Mouse (Mus musculus) kidney, postnatal 0 days (tissue): ENCODE results near the gene Shank2. TPM values are rescaled to one million over a fixed set of nuclear protein-coding genes. Genes with fewer than 3 reads are reported as not detected.
A peak's percentile ranks its signal among the peaks of the same experiment; 100 is the strongest.

ENCODE experiments used
- ATAC-seq: fragments of 200-750 bp; cut with Nextera tagmentation; replicated peaks from 2 replicates; pipeline ENCODE4 v1.8.0; 2017; ENCODE audit warnings: low read depth, moderate number of reproducible peaks, moderate TSS enrichment, moderate library complexity; ENCODE audit not compliant: low FRiP score
- DNase-seq: peaks from one replicate; pipeline ENCODE4 v3.0.0-alpha.2; 2016; ENCODE audit warnings: low spot score
- H3K27ac ChIP-seq: fragments of 300-500 bp; sonication (generic); 2 replicates; pipeline ENCODE4 v1.5.1; 2014; ENCODE audit warnings: mild to moderate bottlenecking
- H3K27me3 ChIP-seq: fragments of 300-500 bp; sonication (generic); 2 replicates; pipeline ENCODE4 v1.6.1; 2014; ENCODE audit warnings: low read length, mixed read lengths; ENCODE audit not compliant: insufficient read depth
- H3K36me3 ChIP-seq: fragments of 300-500 bp; sonication (generic); 2 replicates; pipeline ENCODE4 v1.6.1; 2014; ENCODE audit warnings: low read length, mixed read lengths; ENCODE audit not compliant: insufficient read depth
- H3K4me1 ChIP-seq: fragments of 300-500 bp; sonication (generic); replicated peaks from 2 replicates; pipeline ENCODE4 v1.6.1; 2014; ENCODE audit warnings: antibody characterized with exemption, low read length, mixed read lengths; ENCODE audit not compliant: insufficient read depth
- H3K4me2 ChIP-seq: fragments of 300-500 bp; sonication (generic); 2 replicates; pipeline ENCODE4 v1.6.1; 2014; ENCODE audit warnings: mild to moderate bottlenecking, low read length, moderate library complexity, mixed read lengths
- H3K4me3 ChIP-seq: fragments of 300-500 bp; sonication (generic); replicated peaks from 2 replicates; pipeline ENCODE4 v1.5.1; 2014; ENCODE audit warnings: low read depth, low read length
- H3K9ac ChIP-seq: fragments of 300-500 bp; sonication (generic); 2 replicates; pipeline ENCODE4 v1.6.1; 2014; ENCODE audit warnings: low read depth, low read length
- H3K9me3 ChIP-seq: fragments of 300-500 bp; sonication (generic); replicated peaks from 2 replicates; pipeline ENCODE4 v1.6.1; 2016; ENCODE audit warnings: low read length, inconsistent platforms, mixed read lengths
- CTCF ChIP-seq: IDR thresholded peaks from 2 replicates; pipeline ENCODE4 v1.5.1; 2016; ENCODE audit warnings: antibody characterized with exemption, low read depth, mild to moderate bottlenecking, moderate library complexity
- WGBS: fragments of 180-500 bp; shearing (Covaris S2); extraction: QIAGEN DNeasy Blood & Tissue Kit; methylation state at CpG from one replicate; pipeline ENCODE4 v1.1.7; 2014; 5-methylcytosine and 5-hydroxymethylcytosine counted together
- polyA plus RNA-seq: library from polyadenylated mRNA; unstranded; fragments of >200 nt; fragmentation: Nextera tagmentation; extraction: Ambion mirVana; gene quantifications from 2 replicates; pipeline ENCODE4 v1.2.1, GENCODE M21; 2015

Shank2 gene
- polyA plus RNA-seq, 1 experiment from 2014 or later, result 2.6 TPM

DNA sequence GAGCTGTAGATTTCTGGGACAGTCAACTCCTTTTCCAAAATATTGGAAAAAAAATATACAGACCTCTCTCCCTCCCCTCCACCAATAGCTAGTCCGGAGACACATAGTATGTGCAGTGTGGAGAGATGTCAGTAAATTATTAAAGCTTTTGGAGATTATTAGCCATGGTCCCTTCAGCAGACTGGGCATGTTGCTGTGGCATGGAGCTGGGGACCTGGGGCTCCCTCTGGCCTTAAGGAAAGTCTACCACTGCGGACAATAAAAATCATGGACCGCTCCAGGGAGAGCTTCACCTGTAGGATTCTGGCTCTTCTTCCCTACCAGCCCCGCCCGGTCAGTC lies 24.3 kb upstream of the Shank2 start:
- H3K27me3 ChIP-seq, result peaks cover 23% of the 10 kb centered on the region
- WGBS, result 10% methylated on average over 5 of the region's 5 CpGs
- TF ChIP-seq CTCF, result no peak
- peak overlapping the region; percentile 48 for H3K4me3 ChIP-seq
- 0 out of 2 replicates have a peak, but pooled peaks cover 3% of the 10 kb centered on the region for H3K4me1 ChIP-seq
- peak; percentile 73 for ATAC-seq
- no peaks in the 10 kb centered on the region for H3K36me3 ChIP-seq
- H3K9me3 ChIP-seq, result no peaks in the 10 kb centered on the region
- DNase-seq, result no peak
- H3K4me2 ChIP-seq, result peak overlapping the region; percentile 83
- peak overlapping the region; percentile 63 for H3K9ac ChIP-seq
- H3K27ac ChIP-seq, result peak overlapping the region; percentile 79

DNA sequence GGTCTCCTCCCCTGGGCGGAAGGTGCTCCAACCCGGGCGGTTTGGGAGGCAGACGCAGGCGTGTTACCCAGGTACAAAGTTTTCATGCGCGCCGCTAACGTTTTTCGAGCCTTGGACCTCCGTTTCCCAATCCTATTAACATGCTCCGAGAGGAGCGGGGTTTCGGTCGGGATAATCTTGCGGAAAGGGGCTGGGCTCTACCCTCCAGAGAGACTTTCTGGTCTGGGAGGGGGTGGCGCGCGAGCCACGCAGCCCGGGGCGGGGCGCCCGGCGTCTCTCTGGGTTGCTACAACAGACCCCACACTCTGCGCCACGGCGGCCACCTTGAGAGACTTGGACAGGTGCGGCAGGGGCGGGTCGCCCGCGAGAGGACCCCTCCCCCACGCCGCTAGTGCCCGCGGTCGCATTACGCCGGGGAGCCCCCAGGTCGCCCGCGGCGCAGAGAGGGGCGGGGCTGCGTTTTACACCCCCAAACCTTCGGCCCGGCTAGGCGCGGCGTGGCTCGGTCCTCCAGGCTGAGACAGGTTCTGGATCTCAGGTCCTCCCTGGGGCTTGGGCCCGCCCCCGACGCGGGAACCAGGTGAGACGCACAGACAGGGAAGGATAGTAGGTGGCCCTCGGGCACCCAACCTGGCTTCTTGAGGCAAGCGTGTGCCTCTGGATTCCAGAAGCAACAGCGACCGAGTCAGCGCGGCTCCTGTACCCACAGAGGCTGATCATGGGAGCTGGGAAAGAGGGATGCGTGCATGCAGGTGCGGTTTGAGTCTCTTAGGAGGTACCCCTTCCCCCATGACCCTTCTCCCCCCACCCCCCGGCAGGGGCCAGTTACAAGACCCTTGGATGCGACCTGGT lies 23.7 kb upstream of the Shank2 start:
- Histone ChIP-seq H3K36me3 (no peaks in the 10 kb centered on the region), H3K4me2 (peak overlapping the region; percentile 83), H3K9ac (peak overlapping the region; percentile 63), H3K9me3 (no peaks in the 10 kb centered on the region), H3K4me1 (0 out of 2 replicates have a peak, but pooled peaks cover 3% of the 10 kb centered on the region), H3K4me3 (peak overlapping the region; percentile 48), H3K27ac (peak overlapping the region; percentile 79), H3K27me3 (peaks cover 23% of the 10 kb centered on the region)
- DNase-seq, result peak; percentile 33
- no peak for TF ChIP-seq CTCF
- under 1% methylated on average over 66 of the region's 67 CpGs for WGBS
- ATAC-seq, result peak; percentile 71

DNA sequence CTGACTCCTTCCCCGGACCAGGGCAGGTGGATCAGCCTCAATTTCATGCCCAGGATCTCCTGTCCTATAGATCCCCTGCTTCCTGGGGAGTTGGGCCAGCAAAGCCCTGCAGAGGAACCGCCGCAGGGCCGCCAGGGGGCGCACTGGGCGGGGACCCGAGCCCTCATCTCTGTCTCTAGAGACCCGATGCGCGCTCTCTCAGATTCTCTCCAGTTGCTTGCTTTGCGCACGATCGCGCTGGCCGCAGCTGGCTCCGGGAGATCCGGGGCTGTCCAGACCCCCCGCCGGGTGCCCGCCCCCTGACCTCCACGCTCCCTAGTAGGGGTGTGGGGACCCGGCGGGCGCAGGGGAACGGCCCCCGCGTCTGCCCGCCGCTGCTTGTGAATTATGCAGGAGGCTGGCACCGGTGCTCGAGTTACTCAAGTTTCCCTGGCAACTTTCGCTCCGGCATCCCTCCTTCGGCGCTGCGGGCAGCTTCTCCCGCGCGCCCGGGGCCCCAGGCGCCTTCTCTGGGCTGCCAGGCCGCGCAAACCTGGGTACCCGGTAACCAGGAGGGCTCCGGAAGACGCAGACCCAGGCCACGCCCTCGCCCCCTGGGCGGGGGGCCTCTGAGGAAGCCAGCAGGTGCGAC lies 22.9 kb upstream of the Shank2 start:
- peaks cover 23% of the 10 kb centered on the region for H3K27me3 ChIP-seq
- H3K27ac ChIP-seq, result peak overlapping the region; percentile 79
- under 1% methylated on average over 48 of the region's 50 CpGs for WGBS
- H3K4me3 ChIP-seq, result peak overlapping the region; percentile 48
- H3K36me3 ChIP-seq, result no peaks in the 10 kb centered on the region
- no peaks in the 10 kb centered on the region for H3K9me3 ChIP-seq
- H3K4me1 ChIP-seq, result 0 out of 2 replicates have a peak, but pooled peaks cover 3% of the 10 kb centered on the region
- peak overlapping the region; percentile 83 for H3K4me2 ChIP-seq
- TF ChIP-seq CTCF, result peak; percentile 82
- DNase-seq (peak; percentile 81), ATAC-seq (peak; percentile 62)
- peak overlapping the region; percentile 63 for H3K9ac ChIP-seq

DNA sequence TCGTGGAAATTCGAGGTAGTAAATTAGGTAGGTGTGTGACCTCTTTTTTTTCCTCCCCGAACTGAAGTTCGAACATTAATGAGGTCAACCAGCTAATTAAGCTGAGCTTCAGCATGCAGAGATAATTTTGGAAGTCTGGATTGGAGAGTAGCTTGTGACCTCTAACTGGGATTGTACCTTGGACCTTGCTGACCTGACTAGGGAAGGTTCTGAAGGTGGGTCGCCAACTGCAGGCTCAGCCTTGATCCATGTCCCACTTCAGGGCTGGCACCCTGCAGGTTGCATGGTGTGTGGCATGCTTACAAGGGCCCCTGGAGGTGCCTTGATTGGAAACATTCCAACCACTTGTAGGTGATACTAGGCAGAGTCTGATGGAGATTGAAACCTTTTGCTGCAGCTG lies 21.7 kb upstream of the Shank2 start:
- WGBS, result 44% methylated on average over 5 of the region's 5 CpGs
- Histone ChIP-seq H3K4me1 (0 out of 2 replicates have a peak, but pooled peaks cover 3% of the 10 kb centered on the region), H3K27me3 (peaks cover 23% of the 10 kb centered on the region), H3K9me3 (no peaks in the 10 kb centered on the region), H3K4me2 (peak overlapping the region; percentile 83), H3K36me3 (no peaks in the 10 kb centered on the region), H3K9ac (no peak overlapping the region), H3K4me3 (no peak overlapping the region), H3K27ac (no peak overlapping the region)
- TF ChIP-seq CTCF, result no peak
- no peak for ATAC-seq
- no peak for DNase-seq

DNA sequence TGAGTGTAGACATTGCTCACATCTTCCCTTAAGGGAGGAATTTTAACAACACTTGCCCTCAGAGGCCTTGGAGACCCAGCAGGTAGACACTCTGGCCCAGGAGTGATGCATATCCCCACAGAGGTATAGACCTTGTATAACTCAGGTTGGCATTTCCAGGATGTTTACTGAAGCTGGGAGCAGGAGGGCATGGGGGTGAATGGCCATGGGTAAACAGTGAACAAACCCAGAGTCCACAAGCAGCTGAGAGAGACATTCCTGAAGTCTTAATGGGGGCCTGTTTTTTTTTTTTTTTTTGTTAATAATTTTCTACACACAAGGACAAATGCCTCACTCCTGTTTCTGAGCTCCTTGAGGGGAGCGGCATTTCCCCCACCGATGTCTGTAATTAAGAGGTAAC lies 15.4 kb upstream of the Shank2 start:
- Histone ChIP-seq H3K27ac (peak overlapping the region; percentile 62; the same call in 1 of the 2 replicates), H3K4me1 (no peaks in the 10 kb centered on the region), H3K27me3 (no peaks in the 10 kb centered on the region), H3K4me2 (no peak overlapping the region), H3K9ac (no peak overlapping the region), H3K36me3 (no peaks in the 10 kb centered on the region), H3K9me3 (no peaks in the 10 kb centered on the region), H3K4me3 (no peak overlapping the region)
- ATAC-seq (peak; percentile 61; the same call in 1 of the 2 replicates), DNase-seq (peak; percentile 38)
- TF ChIP-seq CTCF, result no peak
- 56% methylated on average over 2 of the region's 2 CpGs for WGBS

DNA sequence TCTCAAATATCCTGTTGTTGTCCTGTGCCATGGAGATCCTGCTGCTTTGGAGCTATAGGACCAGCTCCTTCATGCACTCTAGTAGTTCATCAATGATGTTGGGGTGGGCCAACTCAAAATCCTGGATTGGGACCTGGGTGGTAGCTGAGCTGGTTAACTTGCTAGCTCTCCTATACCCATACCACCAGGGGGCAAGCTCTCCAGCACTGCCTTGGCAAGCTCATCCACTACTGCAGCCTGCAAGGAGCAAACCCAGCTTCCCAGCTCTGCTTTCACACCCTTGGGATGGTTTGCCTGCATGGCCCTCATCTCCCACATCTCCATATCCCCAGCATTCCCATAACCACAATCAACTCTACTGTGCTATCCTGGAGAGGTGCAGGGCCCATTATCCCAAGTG lies 10.6 kb upstream of the Shank2 start:
- H3K27me3 ChIP-seq, result no peaks in the 10 kb centered on the region

More for the DNA sequence above, 10.6 kb upstream of the Shank2 start:
- ATAC-seq (no peak), DNase-seq (no peak)
- peak; percentile 43 for TF ChIP-seq CTCF
- Histone ChIP-seq H3K4me3 (no peak overlapping the region), H3K9ac (no peak overlapping the region), H3K27ac (no peak overlapping the region), H3K36me3 (no peaks in the 10 kb centered on the region), H3K4me1 (no peaks in the 10 kb centered on the region), H3K9me3 (no peaks in the 10 kb centered on the region), H3K4me2 (no peak overlapping the region)
